Mouse (Mus musculus): ENCODE measurements around the gene Supt3.

DNA sequence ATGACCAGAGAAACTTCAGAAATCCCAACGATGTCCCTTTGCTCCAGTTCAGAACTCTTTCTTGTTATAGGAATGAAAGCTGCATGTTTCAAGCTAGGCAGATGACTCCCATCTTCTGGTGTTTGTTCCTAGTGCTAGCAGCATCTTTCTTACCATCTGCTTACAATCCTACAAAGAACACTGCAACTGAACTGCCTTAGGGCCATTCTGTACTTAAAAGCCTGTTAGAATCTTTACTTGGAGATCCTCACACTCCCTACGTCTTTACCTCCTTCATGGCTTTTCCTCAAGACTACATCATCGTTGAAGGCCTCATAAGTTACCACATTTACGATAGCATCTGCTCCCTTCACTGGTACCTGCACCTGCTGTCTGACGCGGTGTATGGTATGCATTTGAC is 86.2 kb downstream of the Supt3 start:
- TF ChIP-seq POLR2A (IDR thresholded peaks at IDR 0.05; ENCODE audit: insufficient read depth, low read depth, low read length) (no peak), CTCF (IDR thresholded peaks at IDR 0.05; ENCODE audit: insufficient read depth, low read depth, low read length) (no peak)
